Mouse (Mus musculus): ENCODE results near the gene Asb3. TPM values are rescaled to one million over a fixed set of nuclear protein-coding genes. Genes with fewer than 3 reads are reported as not detected.

Asb3 gene
- polyA plus RNA-seq, 1 experiment from 2014 or later = 28.1 TPM

DNA sequence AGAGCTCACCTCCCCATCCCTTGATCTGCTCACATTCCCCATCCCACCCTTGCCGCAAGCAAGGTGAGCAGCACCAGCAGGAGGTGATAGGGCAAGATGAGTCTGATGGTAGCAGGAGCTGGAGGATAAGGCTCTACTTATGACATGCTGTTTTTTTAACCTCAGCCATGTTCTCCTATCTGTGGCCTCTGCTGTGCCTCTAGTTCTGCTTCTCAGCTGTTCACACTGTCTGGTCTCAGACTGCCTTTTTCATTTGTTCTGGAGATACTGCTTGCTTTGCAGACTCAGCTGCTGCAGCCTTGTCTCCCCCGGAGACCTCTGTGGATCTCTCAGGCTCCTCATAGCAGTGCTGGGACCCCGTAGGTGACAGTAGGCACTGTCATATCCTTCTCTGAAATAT lies 38.1 kb downstream of the Asb3 start:
- 97% methylated on average over 3 of the region's 3 CpGs for WGBS
- no peak overlapping the region for H3K9ac ChIP-seq (ENCODE audit: low read length)
- no peak overlapping the region for H3K4me3 ChIP-seq (ENCODE audit: low read depth, low read length)
- H3K4me2 ChIP-seq (ENCODE audit: low read depth) = no peak overlapping the region
- no peaks in the 10 kb centered on the region for H3K9me3 ChIP-seq (ENCODE audit: control insufficient read depth, low read length)
- no peaks in the 10 kb centered on the region for H3K27me3 ChIP-seq (ENCODE audit: control insufficient read depth, insufficient read depth, low read length)
- H3K27ac ChIP-seq (ENCODE audit: low read depth, low read length) = no peak overlapping the region
- DNase-seq (ENCODE audit: low spot score) (no peak), ATAC-seq (ENCODE audit: insufficient read depth, low FRiP score, low TSS enrichment) (no peak)
- H3K36me3 ChIP-seq (ENCODE audit: control insufficient read depth, insufficient read depth, low read length) = no peaks in the 10 kb centered on the region
- H3K4me1 ChIP-seq (ENCODE audit: control insufficient read depth, insufficient read depth, low read length) = no peaks in the 10 kb centered on the region

DNA sequence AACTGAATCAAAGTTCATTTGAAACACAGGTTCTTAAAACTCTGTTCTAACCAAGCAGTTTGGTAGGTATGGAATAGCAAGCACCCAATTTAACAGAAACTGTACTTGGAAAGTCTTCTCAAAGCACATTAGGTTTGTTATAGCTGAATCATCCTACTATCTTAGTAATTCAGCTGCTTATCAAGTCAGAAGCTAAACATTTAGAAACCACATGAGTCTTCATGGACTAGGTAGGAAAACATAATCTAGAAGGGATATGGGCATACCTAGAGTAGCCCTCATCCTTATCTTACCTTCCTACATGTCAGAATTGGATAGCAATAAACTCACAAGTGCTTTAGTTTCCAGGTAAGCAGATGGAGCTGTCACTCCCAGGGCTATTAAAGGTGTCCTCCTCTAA lies 42.9 kb downstream of the Asb3 start:
- ATAC-seq (ENCODE audit: insufficient read depth, low FRiP score, low TSS enrichment) = no peak

DNA sequence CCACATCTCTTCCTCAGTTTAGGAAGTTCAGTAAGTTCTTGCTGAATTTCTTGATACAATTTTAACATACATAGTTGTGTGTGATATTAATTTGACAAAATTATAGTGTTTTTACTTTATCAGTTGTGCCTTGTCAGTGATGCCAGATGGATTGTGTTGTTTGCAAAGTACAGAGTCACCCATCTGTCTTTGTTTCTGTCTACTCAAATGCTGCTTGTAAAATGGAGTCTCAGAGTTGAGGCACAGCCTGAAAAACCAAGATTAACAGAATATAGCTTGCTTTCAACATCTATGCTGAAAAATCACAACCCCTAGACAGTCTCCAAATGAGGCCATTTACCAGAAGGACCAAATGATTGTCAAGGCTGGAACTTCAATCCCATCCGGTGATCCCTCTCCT lies 43.3 kb downstream of the Asb3 start:
- no peak for ATAC-seq (ENCODE audit: insufficient read depth, low FRiP score, low TSS enrichment)
- Histone ChIP-seq H3K4me2 (ENCODE audit: low read depth) (no peak overlapping the region), H3K36me3 (ENCODE audit: control insufficient read depth, insufficient read depth, low read length) (no peaks in the 10 kb centered on the region), H3K27ac (ENCODE audit: low read depth, low read length) (no peak overlapping the region), H3K4me1 (ENCODE audit: control insufficient read depth, insufficient read depth, low read length) (no peaks in the 10 kb centered on the region), H3K9me3 (ENCODE audit: control insufficient read depth, low read length) (no peaks in the 10 kb centered on the region), H3K27me3 (ENCODE audit: control insufficient read depth, insufficient read depth, low read length) (no peaks in the 10 kb centered on the region), H3K9ac (ENCODE audit: low read length) (no peak overlapping the region), H3K4me3 (ENCODE audit: low read depth, low read length) (no peak overlapping the region)
- no peak for DNase-seq (ENCODE audit: low spot score)
- 100% methylated on average over 1 of the region's 1 CpGs for WGBS

More for the DNA sequence above, 42.9 kb downstream of the Asb3 start:
- Histone ChIP-seq H3K9ac (ENCODE audit: low read length) (no peak overlapping the region), H3K27ac (ENCODE audit: low read depth, low read length) (no peak overlapping the region), H3K27me3 (ENCODE audit: control insufficient read depth, insufficient read depth, low read length) (no peaks in the 10 kb centered on the region), H3K4me1 (ENCODE audit: control insufficient read depth, insufficient read depth, low read length) (no peaks in the 10 kb centered on the region), H3K4me3 (ENCODE audit: low read depth, low read length) (no peak overlapping the region), H3K9me3 (ENCODE audit: control insufficient read depth, low read length) (no peaks in the 10 kb centered on the region), H3K4me2 (ENCODE audit: low read depth) (no peak overlapping the region), H3K36me3 (ENCODE audit: control insufficient read depth, insufficient read depth, low read length) (no peaks in the 10 kb centered on the region)
- DNase-seq (ENCODE audit: low spot score) = no peak

DNA sequence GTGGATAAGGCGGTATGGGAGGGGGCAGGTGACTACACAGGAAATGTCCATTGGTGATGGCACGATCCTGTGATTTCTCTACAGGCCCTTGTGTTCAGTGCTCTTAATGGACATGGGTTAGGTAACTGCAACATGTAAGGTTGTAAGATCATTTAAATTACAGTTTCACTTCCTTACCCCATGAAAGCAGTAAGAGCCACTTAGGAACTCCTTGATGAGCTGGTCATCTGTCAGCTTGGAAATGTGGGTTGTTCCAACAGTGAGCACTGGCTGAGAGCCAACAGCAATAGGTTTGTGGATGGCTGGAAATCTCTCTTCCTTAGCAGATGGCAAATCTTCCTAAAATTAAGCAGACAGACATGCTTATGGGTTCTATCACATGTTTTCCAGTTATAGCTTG lies 58.3 kb downstream of the Asb3 start:
- no peaks in the 10 kb centered on the region for H3K4me1 ChIP-seq (ENCODE audit: control insufficient read depth, insufficient read depth, low read length)
- WGBS = 92% methylated on average over 2 of the region's 2 CpGs
- DNase-seq (ENCODE audit: low spot score) = no peak
- H3K36me3 ChIP-seq (ENCODE audit: control insufficient read depth, insufficient read depth, low read length) = peaks cover 5% of the 10 kb centered on the region; the same call in 1 of the 2 replicates
- H3K9me3 ChIP-seq (ENCODE audit: control insufficient read depth, low read length) = no peaks in the 10 kb centered on the region
- H3K9ac ChIP-seq (ENCODE audit: low read length) = no peak overlapping the region
- no peak overlapping the region for H3K4me2 ChIP-seq (ENCODE audit: low read depth)
- H3K27me3 ChIP-seq (ENCODE audit: control insufficient read depth, insufficient read depth, low read length) = no peaks in the 10 kb centered on the region
- no peak overlapping the region for H3K4me3 ChIP-seq (ENCODE audit: low read depth, low read length)
- H3K27ac ChIP-seq (ENCODE audit: low read depth, low read length) = no peak overlapping the region
- no peak for ATAC-seq (ENCODE audit: insufficient read depth, low FRiP score, low TSS enrichment)

DNA sequence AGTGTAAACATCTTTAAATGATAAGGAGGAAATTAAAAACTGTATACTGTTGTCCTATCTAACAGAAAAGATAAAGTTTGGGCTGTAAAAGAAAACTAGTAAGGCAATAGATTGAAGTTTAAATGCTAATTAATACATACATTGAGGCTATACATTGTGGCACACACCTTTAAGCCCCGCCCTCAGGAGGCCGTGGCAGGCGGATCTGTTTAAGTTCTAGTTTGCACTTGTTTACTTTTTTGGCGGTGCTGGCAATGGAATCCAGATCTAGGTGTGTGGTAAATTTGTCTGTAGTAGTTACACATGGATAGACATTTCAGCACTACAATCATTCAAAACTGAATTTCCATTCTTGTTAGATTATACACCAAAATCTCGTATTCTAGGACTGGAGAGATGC lies 67.6 kb downstream of the Asb3 start:
- Histone ChIP-seq H3K4me1 (ENCODE audit: control insufficient read depth, insufficient read depth, low read length) (no peaks in the 10 kb centered on the region), H3K27me3 (ENCODE audit: control insufficient read depth, insufficient read depth, low read length) (no peaks in the 10 kb centered on the region), H3K4me2 (ENCODE audit: low read depth) (peak overlapping the region; percentile 46), H3K4me3 (ENCODE audit: low read depth, low read length) (no peak overlapping the region; the same call in 1 of the 2 replicates), H3K36me3 (ENCODE audit: control insufficient read depth, insufficient read depth, low read length) (no peaks in the 10 kb centered on the region), H3K9ac (ENCODE audit: low read length) (no peak overlapping the region), H3K27ac (ENCODE audit: low read depth, low read length) (no peak overlapping the region), H3K9me3 (ENCODE audit: control insufficient read depth, low read length) (peaks cover 3% of the 10 kb centered on the region; the same call in 1 of the 2 replicates)
- ATAC-seq (ENCODE audit: insufficient read depth, low FRiP score, low TSS enrichment) (no peak), DNase-seq (ENCODE audit: low spot score) (no peak)
- 79% methylated on average over 5 of the region's 5 CpGs for WGBS

DNA sequence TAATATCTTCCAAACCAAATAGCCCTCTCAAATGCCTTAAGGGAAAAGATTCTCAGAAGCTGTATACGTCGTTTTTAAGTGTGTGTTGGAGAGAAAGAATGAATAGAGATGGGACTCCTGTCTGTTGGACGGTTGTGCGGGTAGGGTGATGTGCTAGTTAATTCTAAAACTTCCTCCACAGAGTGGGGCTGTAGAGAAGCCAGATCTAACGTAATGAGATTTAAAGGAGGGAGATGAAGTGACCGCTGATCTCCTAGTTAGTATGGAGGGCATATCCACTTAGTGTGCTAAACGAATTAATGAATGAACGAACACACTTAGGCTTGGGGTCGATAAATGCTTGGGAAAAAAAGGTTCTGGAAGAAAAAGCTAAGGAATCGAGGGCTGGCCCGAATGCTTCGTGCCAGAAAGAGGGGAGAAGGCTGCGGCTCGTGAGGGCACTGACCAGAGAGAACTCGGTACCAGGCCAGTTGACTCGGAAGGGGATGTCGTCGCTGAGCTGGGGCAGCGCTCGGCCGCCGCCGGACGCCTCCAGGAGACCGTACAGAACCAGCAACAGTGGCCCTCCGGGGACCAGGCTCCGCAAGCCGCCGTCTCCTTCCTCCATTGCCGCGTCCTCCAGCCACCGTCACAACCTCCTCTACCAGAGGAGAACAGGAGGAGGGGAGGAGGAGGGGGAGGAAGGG lies 68.4 kb downstream of the Asb3 start:
- H3K4me3 ChIP-seq (ENCODE audit: low read depth, low read length) = peak overlapping the region; percentile 65
- ATAC-seq (ENCODE audit: insufficient read depth, low FRiP score, low TSS enrichment) (peak; percentile 89), DNase-seq (ENCODE audit: low spot score) (peak; percentile 46)
- H3K9ac ChIP-seq (ENCODE audit: low read length) = peak overlapping the region; percentile 75
- peak overlapping the region; percentile 46 for H3K4me2 ChIP-seq (ENCODE audit: low read depth)
- no peaks in the 10 kb centered on the region for H3K4me1 ChIP-seq (ENCODE audit: control insufficient read depth, insufficient read depth, low read length)
- 1% methylated on average over 27 of the region's 32 CpGs for WGBS
- H3K27me3 ChIP-seq (ENCODE audit: control insufficient read depth, insufficient read depth, low read length) = no peaks in the 10 kb centered on the region
- 0 out of 2 replicates have a peak overlapping the region, but pooled peaks have one; percentile 36 for H3K27ac ChIP-seq (ENCODE audit: low read depth, low read length)
- no peaks in the 10 kb centered on the region for H3K36me3 ChIP-seq (ENCODE audit: control insufficient read depth, insufficient read depth, low read length)
- peaks cover 3% of the 10 kb centered on the region; the same call in 1 of the 2 replicates for H3K9me3 ChIP-seq (ENCODE audit: control insufficient read depth, low read length)

DNA sequence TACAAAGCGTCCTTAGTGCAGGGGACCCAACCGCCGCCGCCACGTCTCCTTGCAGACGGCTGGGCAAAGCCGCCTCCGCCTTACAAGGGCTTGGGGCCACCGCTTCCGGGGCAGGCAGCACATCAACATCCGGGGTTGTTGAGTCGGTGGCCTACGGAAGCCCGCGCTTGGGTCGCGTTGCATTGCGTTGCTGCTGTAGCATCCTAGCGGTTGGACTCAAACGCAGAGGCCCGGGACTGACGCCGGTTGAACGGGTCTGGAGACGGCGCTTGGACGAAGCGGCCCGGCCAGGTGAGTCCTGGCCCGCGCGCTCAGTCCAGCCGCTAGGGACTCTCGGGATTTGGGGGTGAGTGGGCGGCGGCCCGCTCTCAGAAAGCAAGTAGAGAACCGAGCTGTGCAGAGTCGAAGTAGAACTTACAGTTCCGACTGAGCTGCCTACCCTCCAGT lies 69.1 kb downstream of the Asb3 start, which contains the start of gene Erlec1:
Erlec1 (minus strand) TSS at position 57 of the 447 bp plus-strand sequence.
- no peaks in the 10 kb centered on the region for H3K36me3 ChIP-seq (ENCODE audit: control insufficient read depth, insufficient read depth, low read length)
- no peaks in the 10 kb centered on the region for H3K4me1 ChIP-seq (ENCODE audit: control insufficient read depth, insufficient read depth, low read length)
- no peaks in the 10 kb centered on the region for H3K27me3 ChIP-seq (ENCODE audit: control insufficient read depth, insufficient read depth, low read length)
- under 1% methylated on average over 40 of the region's 40 CpGs for WGBS
- peak; percentile 90 for DNase-seq (ENCODE audit: low spot score)
- H3K27ac ChIP-seq (ENCODE audit: low read depth, low read length) = peak within 1 kb of the TSS; percentile 36; the same call in 1 of the 2 replicates
- H3K9ac ChIP-seq (ENCODE audit: low read length) = peak within 1 kb of the TSS; percentile 81
- H3K9me3 ChIP-seq (ENCODE audit: control insufficient read depth, low read length) = peaks cover 3% of the 10 kb centered on the region; the same call in 1 of the 2 replicates
- ATAC-seq (ENCODE audit: insufficient read depth, low FRiP score, low TSS enrichment) = peak; percentile 99
- H3K4me3 ChIP-seq (ENCODE audit: low read depth, low read length) = peak within 1 kb of the TSS; percentile 65
- peak within 1 kb of the TSS; percentile 68 for H3K4me2 ChIP-seq (ENCODE audit: low read depth)

DNA sequence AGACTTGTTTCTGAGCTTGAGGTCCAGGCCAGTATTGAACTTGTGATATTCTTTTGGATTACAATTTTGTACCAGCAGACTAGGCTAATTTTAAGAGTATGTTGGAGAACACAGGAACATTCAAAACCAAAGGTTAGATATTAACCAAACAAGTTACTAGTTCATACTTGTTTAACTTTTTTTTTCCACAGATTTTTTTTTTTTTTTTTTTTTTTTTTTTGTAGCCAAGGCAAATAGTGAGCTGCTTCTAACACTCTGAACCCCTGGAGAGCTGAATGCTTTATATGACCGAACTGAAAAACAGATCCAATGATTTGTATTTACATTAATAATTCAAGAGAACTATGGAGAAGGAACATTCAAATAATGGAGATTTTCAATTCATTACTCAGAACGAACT lies 100.0 kb downstream of the Asb3 start:
- DNase-seq (ENCODE audit: low spot score) = no peak
- no peaks in the 10 kb centered on the region for H3K4me1 ChIP-seq (ENCODE audit: control insufficient read depth, insufficient read depth, low read length)

More for the DNA sequence above, 100.0 kb downstream of the Asb3 start:
- no peak overlapping the region for H3K27ac ChIP-seq (ENCODE audit: low read depth, low read length)
- H3K9ac ChIP-seq (ENCODE audit: low read length) = no peak overlapping the region
- H3K27me3 ChIP-seq (ENCODE audit: control insufficient read depth, insufficient read depth, low read length) = no peaks in the 10 kb centered on the region
- H3K36me3 ChIP-seq (ENCODE audit: control insufficient read depth, insufficient read depth, low read length) = no peaks in the 10 kb centered on the region
- no peak overlapping the region for H3K4me2 ChIP-seq (ENCODE audit: low read depth)
- ATAC-seq (ENCODE audit: insufficient read depth, low FRiP score, low TSS enrichment) = no peak
- H3K9me3 ChIP-seq (ENCODE audit: control insufficient read depth, low read length) = no peaks in the 10 kb centered on the region
- 46% methylated on average over 2 of the region's 2 CpGs for WGBS
- no peak overlapping the region for H3K4me3 ChIP-seq (ENCODE audit: low read depth, low read length)
